Mouse (Mus musculus) forebrain, postnatal 0 days (tissue): Measurements from ENCODE around the gene Hoxb6. TPM values are rescaled to one million over a fixed set of nuclear protein-coding genes. Genes with fewer than 3 reads are reported as not detected.

Experiments used
- ATAC-seq: fragments of 200-750 bp; cut with Nextera tagmentation; 2 replicates; pipeline ENCODE4 v1.8.0; 2017; ENCODE audit warnings: mild to moderate bottlenecking, moderate library complexity
- DNase-seq: peaks from one replicate; pipeline ENCODE4 v3.0.0-alpha.2; 2015
- H3K27ac ChIP-seq: fragments of 300-500 bp; sonication (generic); 2 replicates; pipeline ENCODE4 v1.5.1; 2014; ENCODE audit warnings: low read depth, mild to moderate bottlenecking, antibody characterized with exemption, low read length, moderate library complexity, mixed read lengths
- H3K27me3 ChIP-seq: fragments of 300-500 bp; sonication (generic); 2 replicates; pipeline ENCODE4 v1.6.1; 2014; ENCODE audit warnings: mild to moderate bottlenecking, low read length, mixed read lengths; ENCODE audit not compliant: insufficient read depth
- H3K36me3 ChIP-seq: fragments of 300-500 bp; sonication (generic); 2 replicates; pipeline ENCODE4 v1.6.1; 2014; ENCODE audit warnings: mild to moderate bottlenecking, moderate library complexity; ENCODE audit not compliant: insufficient read depth
- H3K4me1 ChIP-seq: fragments of 300-500 bp; sonication (generic); 2 replicates; pipeline ENCODE4 v1.6.1; 2014; ENCODE audit warnings: antibody characterized with exemption; ENCODE audit not compliant: insufficient read depth
- H3K4me2 ChIP-seq: fragments of 300-500 bp; sonication (generic); 2 replicates; pipeline ENCODE4 v1.6.1; 2014; ENCODE audit warnings: low read depth, mild to moderate bottlenecking, moderate library complexity
- H3K4me3 ChIP-seq: fragments of 300-500 bp; sonication (generic); 2 replicates; pipeline ENCODE4 v1.5.1; 2014; ENCODE audit warnings: low read depth, low read length, mixed read lengths
- H3K9ac ChIP-seq: fragments of 300-500 bp; sonication (generic); 2 replicates; pipeline ENCODE4 v1.6.1; 2014; ENCODE audit warnings: mild to moderate bottlenecking
- H3K9me3 ChIP-seq: fragments of 300-500 bp; sonication (generic); 2 replicates; pipeline ENCODE4 v1.6.1; 2016; ENCODE audit warnings: low read length
- CTCF ChIP-seq: sonication (generic); IDR thresholded peaks from 2 replicates; pipeline ENCODE4 v1.5.1; 2016; ENCODE audit warnings: antibody characterized with exemption, control low read depth, low read depth
- WGBS: fragments of 180-500 bp; shearing (Covaris S2); extraction: QIAGEN DNeasy Blood & Tissue Kit; methylation state at CpG from one replicate; pipeline ENCODE4 v1.1.7; 2014; 5-methylcytosine and 5-hydroxymethylcytosine counted together
- polyA plus RNA-seq: library from polyadenylated mRNA; unstranded; fragments of >200 nt; fragmentation: Nextera tagmentation; extraction: Ambion mirVana; gene quantifications from 2 replicates; pipeline ENCODE4 v1.2.1, GENCODE M21; 2015
- total RNA-seq: library from RNA; depleted of rRNA; stranded (reverse); fragments of >200 nt; gene quantifications from 2 replicates; pipeline ENCODE4 v1.2.3, GENCODE M21; 2014

The Hoxb6 gene
- total and polyA plus RNA-seq, 2 experiments from 2014 or later, result not detected

DNA sequence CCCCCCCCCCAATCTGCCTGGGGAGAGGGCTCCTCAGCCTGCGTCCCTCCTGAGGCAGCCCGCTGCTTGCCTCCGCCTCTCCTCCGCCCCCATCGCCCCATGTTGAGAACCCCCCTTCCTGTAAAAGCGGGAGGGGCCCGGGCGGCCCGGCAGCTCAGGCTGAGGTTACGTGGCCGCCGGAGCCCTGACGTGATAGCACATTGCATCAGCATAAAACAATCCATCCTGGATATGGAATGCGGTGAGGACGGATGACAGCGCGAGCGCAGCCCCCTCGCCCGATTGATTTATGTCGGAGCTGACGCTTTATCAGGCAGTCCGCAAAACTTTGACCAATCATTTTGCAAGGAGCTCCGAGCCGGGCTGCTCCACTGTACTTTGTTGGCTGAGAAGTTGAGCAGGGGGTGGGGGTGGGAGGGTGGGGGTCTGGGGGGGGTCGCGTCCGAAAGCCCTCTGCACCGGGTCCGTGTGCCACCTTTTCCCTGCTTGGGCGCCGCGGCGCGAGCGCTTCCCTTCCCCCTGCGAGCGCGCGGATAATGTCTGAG lies 21.2 kb upstream of the Hoxb6 start, which contains the start of gene Hoxb9:
Gene Hoxb9 (plus strand): TSS at position 462 of the 545 bp plus-strand sequence.
- Histone ChIP-seq H3K27me3 (peaks cover 98% of the 10 kb centered on the region), H3K9me3 (no peaks in the 10 kb centered on the region), H3K4me2 (no peak within 1 kb of the TSS), H3K27ac (no peak within 1 kb of the TSS), H3K9ac (no peak within 1 kb of the TSS), H3K36me3 (no peaks in the 10 kb centered on the region), H3K4me3 (no peak within 1 kb of the TSS), H3K4me1 (no peaks in the 10 kb centered on the region)
- DNase-seq (no peak), ATAC-seq (no peak)
- WGBS, result 2% methylated on average over 40 of the region's 40 CpGs
- no peak for TF ChIP-seq CTCF

DNA sequence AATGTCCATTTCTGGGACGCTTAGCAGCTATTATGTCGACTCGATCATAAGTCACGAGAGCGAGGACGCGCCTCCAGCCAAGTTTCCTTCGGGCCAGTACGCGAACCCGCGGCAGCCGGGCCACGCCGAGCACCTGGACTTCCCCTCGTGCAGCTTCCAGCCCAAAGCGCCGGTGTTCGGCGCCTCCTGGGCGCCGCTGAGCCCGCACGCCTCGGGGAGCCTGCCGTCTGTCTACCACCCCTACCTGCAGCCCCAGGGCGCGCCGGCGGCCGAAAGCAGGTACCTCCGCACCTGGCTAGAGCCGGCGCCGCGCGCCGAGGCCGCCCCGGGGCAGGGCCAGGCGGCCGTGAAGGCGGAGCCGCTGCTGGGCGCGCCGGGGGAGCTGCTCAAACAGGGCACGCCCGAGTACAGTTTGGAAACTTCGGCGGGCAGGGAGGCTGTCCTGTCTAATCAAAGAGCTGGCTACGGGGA lies 20.7 kb upstream of the Hoxb6 start:
- ATAC-seq (no peak), DNase-seq (no peak)
- no peak overlapping the region for H3K9ac ChIP-seq
- H3K27me3 ChIP-seq, result peaks cover 98% of the 10 kb centered on the region
- H3K4me2 ChIP-seq, result no peak overlapping the region
- H3K36me3 ChIP-seq, result no peaks in the 10 kb centered on the region
- H3K4me1 ChIP-seq, result no peaks in the 10 kb centered on the region
- H3K4me3 ChIP-seq, result no peak overlapping the region
- 3% methylated on average over 51 of the region's 52 CpGs for WGBS
- H3K9me3 ChIP-seq, result no peaks in the 10 kb centered on the region
- no peak for TF ChIP-seq CTCF
- no peak overlapping the region for H3K27ac ChIP-seq

DNA sequence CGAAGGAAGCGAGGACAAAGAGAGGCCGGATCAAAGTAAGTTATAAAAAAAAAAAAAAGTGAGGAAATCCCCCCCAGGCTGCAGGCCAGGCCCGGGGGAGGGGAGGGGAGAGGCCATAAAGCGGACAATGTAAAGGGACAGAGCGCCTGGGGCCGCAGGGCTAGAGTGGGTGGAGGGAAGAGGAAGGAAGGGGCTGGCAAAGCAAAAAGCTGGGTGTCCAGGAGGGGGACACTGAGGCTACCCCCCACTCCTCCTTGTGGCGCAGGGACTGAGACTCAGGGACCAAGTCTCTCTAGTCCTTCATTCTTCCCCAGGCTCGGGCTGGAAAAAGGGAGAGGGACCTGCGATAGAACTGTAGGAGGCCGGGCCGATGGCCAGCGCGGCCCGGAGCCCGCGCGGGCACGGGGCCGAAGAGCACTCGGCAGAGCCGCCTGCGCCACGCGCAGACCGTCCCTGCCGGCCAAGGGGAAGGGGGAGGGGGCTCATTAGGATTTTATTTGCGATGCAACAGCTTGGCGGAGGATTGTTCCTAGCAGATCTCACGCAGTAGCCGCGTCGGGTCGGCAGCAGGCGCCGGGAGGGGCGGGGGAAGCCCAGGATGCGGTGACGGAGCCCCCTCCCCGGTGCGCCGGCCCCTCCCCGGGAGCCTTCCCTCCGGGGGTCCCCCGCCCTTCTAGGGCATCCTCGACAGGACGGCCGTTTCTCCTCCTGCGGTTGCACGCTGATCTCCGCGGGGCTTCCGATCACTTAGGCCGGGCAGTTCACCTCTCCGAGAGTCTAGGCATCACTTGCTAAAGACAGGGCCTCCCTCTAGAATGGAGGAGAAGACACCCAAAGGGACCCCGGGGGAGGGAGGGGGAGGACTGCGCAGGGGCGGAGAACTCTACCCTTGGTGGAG lies 20.0 kb upstream of the Hoxb6 start:
- Histone ChIP-seq H3K4me3 (no peak overlapping the region), H3K27ac (no peak overlapping the region), H3K4me1 (no peaks in the 10 kb centered on the region), H3K4me2 (no peak overlapping the region), H3K9ac (no peak overlapping the region), H3K9me3 (no peaks in the 10 kb centered on the region), H3K27me3 (peaks cover 98% of the 10 kb centered on the region), H3K36me3 (no peaks in the 10 kb centered on the region)
- WGBS, result under 1% methylated on average over 54 of the region's 58 CpGs
- DNase-seq, result no peak
- TF ChIP-seq CTCF, result no peak
- ATAC-seq, result no peak

DNA sequence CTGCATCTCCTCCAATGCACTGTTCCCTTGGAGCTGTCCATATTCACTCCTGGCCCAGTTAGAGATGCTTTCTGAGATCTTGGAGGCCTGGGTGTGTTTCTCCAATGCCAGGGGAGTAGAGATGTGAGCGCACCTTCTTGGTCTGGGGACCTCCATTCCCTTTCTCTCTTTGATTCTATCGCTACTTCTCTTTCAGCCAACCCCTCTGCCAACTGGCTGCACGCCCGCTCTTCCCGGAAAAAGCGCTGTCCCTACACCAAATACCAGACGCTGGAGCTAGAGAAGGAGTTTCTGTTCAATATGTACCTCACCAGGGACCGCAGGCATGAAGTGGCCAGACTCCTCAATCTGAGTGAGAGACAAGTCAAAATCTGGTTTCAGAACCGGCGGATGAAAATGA lies 17.8 kb upstream of the Hoxb6 start:
- peaks cover 98% of the 10 kb centered on the region for H3K27me3 ChIP-seq
- no peak overlapping the region for H3K4me3 ChIP-seq
- H3K9ac ChIP-seq, result no peak overlapping the region
- ATAC-seq (no peak), DNase-seq (no peak)
- H3K4me2 ChIP-seq, result no peak overlapping the region
- H3K36me3 ChIP-seq, result no peaks in the 10 kb centered on the region
- no peaks in the 10 kb centered on the region for H3K4me1 ChIP-seq
- no peak for TF ChIP-seq CTCF
- H3K27ac ChIP-seq, result no peak overlapping the region
- H3K9me3 ChIP-seq, result no peaks in the 10 kb centered on the region
- 2% methylated on average over 10 of the region's 10 CpGs for WGBS

DNA sequence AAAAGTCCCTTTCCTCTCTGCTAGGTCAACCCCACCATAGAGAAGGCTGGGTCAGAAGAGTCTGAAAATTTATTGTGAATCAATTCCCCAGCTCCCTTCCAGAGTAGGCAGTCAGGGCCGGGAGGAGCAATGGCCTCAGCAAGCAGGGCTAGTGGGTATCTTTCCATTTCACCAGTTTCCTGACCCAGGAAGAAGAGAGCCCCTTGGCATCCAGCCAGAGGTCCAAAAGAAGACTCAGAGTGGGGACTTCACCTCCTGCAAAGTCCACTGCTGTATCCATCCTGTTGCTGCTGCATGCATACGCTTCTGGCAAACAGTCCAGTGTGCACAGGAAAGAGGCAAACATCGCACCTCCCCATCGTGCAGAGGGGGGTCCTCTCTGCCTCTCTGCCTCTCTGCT lies 16.4 kb upstream of the Hoxb6 start:
- ATAC-seq, result no peak

DNA sequence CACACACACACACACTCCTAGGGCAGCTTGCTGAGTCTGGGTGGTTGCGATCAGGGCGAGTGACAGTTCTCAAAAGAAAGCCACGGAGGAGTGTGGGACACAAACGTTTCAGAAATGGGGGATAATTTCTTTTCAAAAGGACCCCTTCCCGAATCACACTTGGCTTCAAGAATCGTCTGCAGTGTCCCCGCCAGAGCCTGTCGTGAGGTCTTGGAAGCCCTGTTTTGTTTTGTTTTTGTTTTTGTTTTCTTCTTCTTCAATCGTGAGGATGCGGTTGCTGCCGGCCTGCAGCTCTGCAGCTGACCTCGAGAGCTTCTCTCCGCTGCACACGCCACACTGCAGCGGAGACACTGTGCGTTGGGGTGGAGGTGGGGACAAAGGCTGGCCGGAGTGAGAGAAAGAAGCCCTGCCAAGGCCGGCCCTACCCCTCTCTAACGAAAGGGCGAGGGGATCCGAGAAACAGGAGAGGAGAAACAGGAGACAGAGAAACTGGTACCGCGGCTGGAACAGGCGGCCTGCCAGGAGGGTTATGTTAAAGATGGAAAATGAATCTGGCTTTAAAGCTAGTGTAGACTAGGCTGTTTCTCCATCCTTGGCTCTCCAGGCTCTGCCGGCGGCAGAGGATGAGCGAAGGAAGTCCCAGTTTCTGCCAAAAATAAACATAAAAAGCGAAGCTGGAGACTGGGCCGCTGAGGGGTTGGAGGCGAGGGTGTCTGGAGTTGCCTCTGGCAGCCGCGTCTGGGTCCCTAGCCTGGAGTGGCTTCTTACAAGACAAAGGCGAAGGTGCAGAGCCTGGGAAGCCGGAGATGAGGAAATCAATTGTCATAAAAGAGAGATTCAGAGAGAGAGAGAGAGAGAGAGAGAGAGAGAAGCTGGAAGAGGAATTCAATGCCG lies 14.9 kb upstream of the Hoxb6 start:
- Histone ChIP-seq H3K4me3 (no peak overlapping the region), H3K9ac (no peak overlapping the region), H3K36me3 (no peaks in the 10 kb centered on the region), H3K4me1 (no peaks in the 10 kb centered on the region), H3K9me3 (no peaks in the 10 kb centered on the region), H3K27me3 (peaks cover 98% of the 10 kb centered on the region), H3K4me2 (no peak overlapping the region), H3K27ac (no peak overlapping the region)
- 3% methylated on average over 35 of the region's 35 CpGs for WGBS
- DNase-seq (no peak), ATAC-seq (no peak)
- no peak for TF ChIP-seq CTCF

More for the DNA sequence above, 16.4 kb upstream of the Hoxb6 start:
- DNase-seq, result no peak
- H3K9ac ChIP-seq, result no peak overlapping the region
- H3K36me3 ChIP-seq, result no peaks in the 10 kb centered on the region
- no peak for TF ChIP-seq CTCF
- no peak overlapping the region for H3K4me3 ChIP-seq
- no peak overlapping the region for H3K27ac ChIP-seq
- no peaks in the 10 kb centered on the region for H3K4me1 ChIP-seq
- WGBS, result 5% methylated on average over 4 of the region's 4 CpGs
- no peaks in the 10 kb centered on the region for H3K9me3 ChIP-seq
- H3K4me2 ChIP-seq, result no peak overlapping the region
- peaks cover 96% of the 10 kb centered on the region for H3K27me3 ChIP-seq
